Mouse (Mus musculus) colon, adult 2 months (tissue): ENCODE results near the gene Ube2e1. TPM values are rescaled to one million over a fixed set of nuclear protein-coding genes. Genes with fewer than 3 reads are reported as not detected.

Source experiments
- polyA plus RNA-seq: library from polyadenylated mRNA; depleted of rRNA; stranded (reverse); fragments of >200 nt; gene quantifications from 2 replicates; pipeline ENCODE4 v1.2.3, GENCODE M21; 2012; rRNA removed

The Ube2e1 gene
- polyA plus RNA-seq = 11.1 and 11.5 TPM in 2 replicates

DNA sequence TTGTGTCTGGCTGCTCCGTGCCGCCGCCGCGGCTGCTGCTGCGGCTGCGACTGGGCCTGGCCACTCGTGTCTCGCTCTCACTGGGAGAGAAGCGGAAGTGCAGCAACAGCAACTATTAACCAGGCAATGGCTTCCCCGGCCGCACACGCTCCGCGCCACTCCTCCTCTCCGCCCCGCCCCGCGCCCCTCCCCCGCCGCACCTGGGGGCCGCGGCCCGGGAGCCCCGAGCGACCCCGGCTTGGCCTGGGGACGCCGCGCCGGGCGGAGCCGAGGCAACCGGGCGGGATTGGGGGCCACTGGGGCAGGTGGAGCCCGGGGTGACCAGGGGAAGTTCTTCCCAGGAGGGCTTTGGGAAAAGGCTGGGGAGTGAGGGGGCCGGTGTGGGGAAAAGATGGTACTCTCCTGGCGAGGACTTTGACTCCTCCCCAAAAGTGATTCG is at the start of gene Ube2e1:
TSS of gene Ube2e1 (minus strand) at position 167 of the 439 bp plus-strand sequence.

DNA sequence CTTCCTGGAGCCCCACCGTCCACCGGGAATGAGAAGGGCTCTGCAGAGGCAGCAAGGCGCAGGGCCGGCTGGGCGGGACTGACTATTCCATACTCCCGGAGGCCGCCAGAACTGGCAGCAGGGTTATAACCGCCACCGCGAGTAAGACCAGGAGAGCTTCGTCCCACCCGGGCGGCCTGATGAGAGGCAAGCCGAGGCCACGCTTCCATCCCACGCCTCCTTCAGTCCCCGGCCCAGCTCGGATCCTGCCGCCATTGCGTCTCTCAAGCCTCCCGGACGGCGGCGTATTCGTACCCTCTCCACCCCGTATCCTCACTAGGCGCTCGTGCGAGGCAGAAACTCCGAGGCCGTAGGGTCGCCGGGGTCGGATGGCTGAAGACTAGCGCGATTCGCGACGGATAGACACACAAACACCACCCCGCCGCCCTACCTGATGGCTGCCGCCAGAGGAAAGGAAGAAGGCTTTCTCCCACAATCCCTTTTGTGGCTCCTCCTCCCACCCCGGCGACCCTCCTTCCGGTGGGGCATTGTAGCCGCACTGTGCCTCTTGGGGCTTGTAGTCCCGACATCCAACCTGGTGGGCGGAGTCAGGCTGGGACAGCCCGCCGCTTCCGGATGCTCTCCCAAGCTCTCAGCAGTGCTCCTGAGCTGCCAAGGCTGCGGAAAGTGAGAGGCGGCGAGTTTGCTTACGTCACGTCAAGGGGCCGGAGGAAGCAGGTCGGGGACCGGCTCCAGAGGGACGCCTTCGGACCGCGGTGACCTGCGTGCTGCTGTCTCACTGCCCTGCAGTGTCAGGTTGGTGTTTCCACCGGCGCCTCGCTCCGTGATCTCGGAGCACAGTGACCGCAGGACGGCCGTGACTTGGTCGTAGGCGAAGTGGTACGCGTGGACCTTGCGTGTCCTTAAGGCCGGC is 60.9 kb downstream of the Ube2e1 start, which contains the start of the genes Nkiras1 and Rpl15:
TSS of gene Nkiras1 (plus strand) at position 608 of the 913 bp plus-strand sequence.
TSS of gene Rpl15 (minus strand) at position 863 of the 913 bp plus-strand sequence.

DNA sequence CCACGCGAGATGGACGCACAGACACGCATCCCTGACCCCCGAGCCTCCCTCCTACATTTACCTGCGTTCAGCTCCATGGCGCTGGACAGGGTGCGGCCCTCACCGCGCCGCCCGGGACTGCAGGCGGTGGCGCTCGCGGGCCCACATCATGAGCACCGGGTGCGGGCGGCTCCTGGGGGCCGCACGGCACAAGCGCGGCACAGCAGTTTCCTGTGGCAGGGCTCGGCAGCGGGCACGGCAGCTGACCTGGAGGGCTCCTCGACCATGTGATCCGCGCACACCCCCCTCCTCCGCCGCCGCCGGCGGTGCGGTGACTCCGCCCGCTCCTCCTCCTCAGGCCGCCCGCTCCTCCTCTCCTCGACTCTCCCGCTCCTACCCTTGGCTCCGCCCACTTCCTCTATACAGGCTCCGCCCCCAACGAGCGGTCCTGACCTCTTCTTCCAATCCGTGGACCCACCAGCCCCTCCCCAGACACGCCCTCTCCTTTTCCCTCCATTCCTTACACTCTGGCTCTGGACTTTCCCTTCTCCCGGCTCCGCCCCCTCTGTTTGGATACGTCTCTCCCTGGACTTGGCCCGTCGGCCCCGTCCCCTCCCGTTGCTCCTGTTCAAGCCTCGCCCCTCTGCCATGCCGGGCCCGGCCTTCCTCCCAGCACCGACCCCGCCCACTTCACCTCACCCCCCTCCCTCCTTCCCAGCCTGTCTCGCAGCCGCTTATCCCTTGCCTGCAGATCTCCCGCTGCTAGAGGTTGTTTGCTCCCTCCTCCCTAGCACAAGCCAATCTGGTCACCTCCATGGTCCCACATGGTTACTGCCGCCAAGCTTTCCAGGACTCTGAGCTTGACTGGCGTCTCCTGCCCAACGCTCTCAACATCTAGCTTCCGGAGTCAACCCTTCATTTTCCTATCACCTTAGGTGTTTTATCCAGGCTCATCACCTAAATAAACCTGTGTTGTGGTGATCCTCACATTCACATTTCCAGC is 92.6 kb downstream of the Ube2e1 start, which contains the start of gene Nr1d2:
TSS of gene Nr1d2 (minus strand) at position 378 of the 982 bp plus-strand sequence.

Other genes starting within 250 kb of the Ube2e1 start
- 12.7 and 12.8 TPM in 2 replicates for gene Nr1d2, start 92.7 kb downstream of the Ube2e1 start, polyA plus RNA-seq
- gene Nkiras1, start 60.7 kb downstream of the Ube2e1 start, polyA plus RNA-seq = 2.2 TPM in 2 replicates
- gene Rpl15, start 60.5 kb downstream of the Ube2e1 start, polyA plus RNA-seq = 181 and 193 TPM in 2 replicates